Mouse (Mus musculus) heart, embryonic 16.5 days (tissue): ENCODE measurements at regions not wholly inside any gene's neighbourhood (a gene's known extent, or its start where the extent isn't known, plus 50 kb on each side); places are given as distances from the start of the nearest gene placed in this dataset.

Experiments used
- ATAC-seq: fragments of 200-750 bp; cut with Nextera tagmentation; replicated peaks from 2 replicates; pipeline ENCODE4 v1.8.0; 2017; ENCODE audit warnings: moderate number of reproducible peaks; ENCODE audit not compliant: insufficient read depth, low FRiP score; ENCODE audit errors: extremely low read depth
- H3K27ac ChIP-seq: fragments of 300-500 bp; sonication (generic); 2 replicates; pipeline ENCODE4 v1.5.1; 2014; ENCODE audit warnings: mild to moderate bottlenecking, low read length, control low read depth, moderate library complexity
- H3K27me3 ChIP-seq: fragments of 300-500 bp; sonication (generic); 2 replicates; pipeline ENCODE4 v1.6.1; 2014; ENCODE audit warnings: low read length, mixed read lengths; ENCODE audit not compliant: control insufficient read depth, insufficient read depth
- H3K36me3 ChIP-seq: fragments of 300-500 bp; sonication (generic); 2 replicates; pipeline ENCODE4 v1.6.1; 2014; ENCODE audit not compliant: control insufficient read depth, insufficient read depth
- H3K4me1 ChIP-seq: fragments of 300-500 bp; sonication (generic); 2 replicates; pipeline ENCODE4 v1.6.1; 2014; ENCODE audit warnings: low read length, mixed read lengths; ENCODE audit not compliant: control insufficient read depth, insufficient read depth
- H3K4me2 ChIP-seq: fragments of 300-500 bp; sonication (generic); 2 replicates; pipeline ENCODE4 v1.6.1; 2014; ENCODE audit warnings: low read depth, mild to moderate bottlenecking, control low read depth, low read length
- H3K4me3 ChIP-seq: fragments of 300-500 bp; sonication (generic); 2 replicates; pipeline ENCODE4 v1.5.1; 2014; ENCODE audit warnings: mild to moderate bottlenecking, control low read depth, low read length
- H3K9ac ChIP-seq: fragments of 300-500 bp; sonication (generic); 2 replicates; pipeline ENCODE4 v1.6.1; 2014; ENCODE audit warnings: low read length, control low read depth
- H3K9me3 ChIP-seq: fragments of 300-500 bp; sonication (generic); replicated peaks from 2 replicates; pipeline ENCODE4 v1.6.1; 2016; ENCODE audit warnings: low read length; ENCODE audit not compliant: control insufficient read depth
- WGBS: fragments of 180-500 bp; shearing (Covaris S2); extraction: QIAGEN DNeasy Blood & Tissue Kit; methylation state at CpG from one replicate; pipeline ENCODE4 v1.1.7; 2014; 5-methylcytosine and 5-hydroxymethylcytosine counted together

DNA sequence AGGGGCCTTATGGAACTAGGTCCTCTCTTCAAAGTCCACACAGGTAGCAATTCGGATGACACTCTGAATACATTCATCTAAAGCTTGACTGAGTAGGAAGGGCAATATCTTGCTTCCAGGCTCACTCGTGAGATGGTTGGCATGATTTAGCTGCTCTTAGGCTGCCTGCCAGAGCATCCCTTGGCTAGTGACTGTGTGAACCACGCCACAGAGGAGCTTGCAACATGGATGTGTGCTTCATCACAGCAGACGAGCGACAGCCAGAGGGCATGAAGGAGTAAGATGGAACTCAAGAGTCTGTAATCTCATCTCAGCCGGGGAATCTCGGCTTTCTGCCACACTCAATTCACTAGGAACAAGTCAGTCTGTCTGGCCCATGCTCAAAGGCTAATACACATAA is 127.3 kb downstream of the CK137956 start:
- H3K27me3 ChIP-seq: no peaks in the 10 kb centered on the region
- no peak for ATAC-seq
- WGBS: 63% methylated on average over 7 of the region's 7 CpGs

DNA sequence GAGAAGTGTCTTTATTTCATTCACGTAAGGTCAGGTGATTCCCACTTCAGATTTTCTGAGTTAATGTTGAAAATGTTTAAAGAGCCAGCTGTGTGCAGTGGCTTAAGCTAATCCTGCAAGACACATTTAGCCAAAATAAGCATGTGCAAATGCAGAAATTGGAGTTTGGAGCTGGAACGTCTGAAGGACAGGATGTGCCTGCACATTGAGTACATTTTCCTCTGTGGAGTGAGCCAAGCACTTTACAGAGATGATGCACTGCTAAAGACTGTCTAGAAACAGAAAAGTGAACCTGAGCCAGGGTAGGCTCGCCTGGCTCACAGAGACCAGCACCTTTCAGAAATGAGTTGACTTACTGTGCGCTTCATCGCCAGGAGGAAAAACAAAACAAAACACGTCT is 137.1 kb downstream of the CK137956 start:
- H3K27ac ChIP-seq: no peak overlapping the region
- no peak overlapping the region for H3K4me3 ChIP-seq
- H3K27me3 ChIP-seq: no peaks in the 10 kb centered on the region
- no peak overlapping the region for H3K9ac ChIP-seq
- no peak for ATAC-seq
- H3K9me3 ChIP-seq: no peaks in the 10 kb centered on the region
- no peaks in the 10 kb centered on the region for H3K36me3 ChIP-seq
- H3K4me2 ChIP-seq: no peak overlapping the region
- H3K4me1 ChIP-seq: no peaks in the 10 kb centered on the region
- 74% methylated on average over 6 of the region's 6 CpGs for WGBS

More for the DNA sequence above, 127.3 kb downstream of the CK137956 start:
- Histone ChIP-seq H3K4me3 (no peak overlapping the region), H3K9ac (no peak overlapping the region), H3K27ac (no peak overlapping the region), H3K9me3 (peaks cover 5% of the 10 kb centered on the region; the same call in 1 of the 2 replicates), H3K36me3 (no peaks in the 10 kb centered on the region), H3K4me2 (no peak overlapping the region), H3K4me1 (no peaks in the 10 kb centered on the region)

DNA sequence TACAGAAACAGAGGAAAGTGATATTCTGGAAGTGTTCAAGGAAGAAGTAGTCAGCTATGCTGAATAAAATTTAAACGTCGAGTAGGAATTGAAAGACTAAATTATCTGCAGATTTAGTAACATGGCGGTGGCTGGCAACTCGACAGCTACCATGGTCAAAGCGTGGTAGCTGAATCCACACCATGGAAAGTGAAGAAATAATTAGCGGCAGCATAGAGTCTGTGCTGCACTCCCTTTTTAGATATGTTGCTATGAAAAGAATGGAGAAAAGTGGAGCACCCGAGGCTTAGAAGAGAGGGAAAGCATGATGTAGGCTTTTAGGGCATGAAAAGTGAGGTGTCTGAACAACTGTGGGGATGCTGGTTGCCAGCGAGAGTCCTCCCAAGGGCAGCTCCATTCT is 143.8 kb downstream of the CK137956 start:
- H3K4me3 ChIP-seq: no peak overlapping the region
- H3K36me3 ChIP-seq: no peaks in the 10 kb centered on the region
- no peak overlapping the region for H3K27ac ChIP-seq
- ATAC-seq: no peak
- 81% methylated on average over 8 of the region's 8 CpGs for WGBS
- H3K4me1 ChIP-seq: no peaks in the 10 kb centered on the region
- no peaks in the 10 kb centered on the region for H3K27me3 ChIP-seq
- H3K9me3 ChIP-seq: no peaks in the 10 kb centered on the region
- H3K9ac ChIP-seq: no peak overlapping the region
- no peak overlapping the region for H3K4me2 ChIP-seq

DNA sequence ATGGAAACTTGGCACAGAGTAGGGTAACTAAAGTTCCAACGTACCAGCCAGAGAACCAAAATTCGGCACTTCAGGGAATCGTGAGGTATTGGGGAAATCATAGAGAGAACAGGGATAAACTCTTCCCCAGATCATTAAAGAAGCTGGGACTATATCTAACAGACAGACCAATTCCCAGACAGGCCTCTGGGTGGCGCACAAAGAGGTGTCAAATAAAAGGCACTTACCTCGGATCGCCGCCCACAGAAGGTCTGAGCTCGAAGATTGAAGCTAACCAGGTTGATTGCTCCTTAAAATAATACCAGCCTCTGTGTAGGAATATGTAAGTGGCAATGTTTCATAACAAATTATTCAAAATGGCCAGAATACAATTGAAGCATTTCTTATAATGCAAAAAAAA is 151.2 kb downstream of the CK137956 start:
- Histone ChIP-seq H3K4me3 (no peak overlapping the region), H3K27ac (no peak overlapping the region), H3K4me2 (no peak overlapping the region), H3K4me1 (no peaks in the 10 kb centered on the region), H3K36me3 (no peaks in the 10 kb centered on the region), H3K27me3 (no peaks in the 10 kb centered on the region), H3K9ac (no peak overlapping the region), H3K9me3 (peaks cover 4% of the 10 kb centered on the region; the same call in 1 of the 2 replicates)
- no peak for ATAC-seq
- 77% methylated on average over 8 of the region's 8 CpGs for WGBS

DNA sequence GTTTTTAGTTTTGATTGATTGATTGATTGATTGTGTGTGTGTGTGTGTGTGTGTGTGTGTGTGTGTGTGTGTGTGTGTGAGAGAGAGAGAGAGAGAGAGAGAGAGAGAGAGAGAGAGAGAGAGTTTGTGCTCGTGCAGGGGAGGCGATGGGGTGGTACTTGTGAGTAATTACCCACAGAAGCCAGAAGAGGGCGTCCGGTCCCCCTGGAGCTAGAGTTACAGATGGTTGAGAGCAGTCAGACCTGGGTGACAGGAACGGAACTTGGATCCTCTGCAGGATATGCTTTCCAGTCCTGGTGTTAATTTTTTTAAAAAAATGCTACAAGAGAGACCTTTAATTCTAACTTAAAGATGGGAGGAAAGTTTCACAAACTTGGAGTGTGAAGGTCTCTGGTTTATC is 151.7 kb downstream of the CK137956 start:
- WGBS: 62% methylated on average over 5 of the region's 5 CpGs
- H3K4me1 ChIP-seq: no peaks in the 10 kb centered on the region
- ATAC-seq: no peak

DNA sequence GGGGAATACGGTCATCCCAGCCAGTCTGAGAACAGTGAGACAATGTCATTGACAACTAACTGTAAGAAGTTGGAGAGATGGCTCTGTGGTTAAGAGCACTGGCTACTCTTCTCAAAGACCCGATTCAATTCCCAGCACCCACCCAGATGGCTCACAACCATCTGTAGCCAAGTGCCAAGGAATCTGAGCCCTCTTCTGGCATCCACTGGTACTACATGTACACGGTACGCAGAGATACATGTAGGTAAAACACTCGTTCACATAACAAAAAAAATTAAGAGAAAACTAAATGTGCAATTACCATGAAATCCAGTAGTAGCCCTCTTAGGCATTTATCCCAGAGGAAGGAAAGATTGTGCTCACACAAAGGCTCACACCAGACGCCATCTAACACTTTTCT is 156.1 kb downstream of the CK137956 start:
- Histone ChIP-seq H3K27me3 (no peaks in the 10 kb centered on the region), H3K27ac (no peak overlapping the region), H3K36me3 (no peaks in the 10 kb centered on the region), H3K4me2 (no peak overlapping the region), H3K4me1 (no peaks in the 10 kb centered on the region), H3K9me3 (peaks cover 12% of the 10 kb centered on the region), H3K4me3 (no peak overlapping the region), H3K9ac (no peak overlapping the region)
- 84% methylated on average over 6 of the region's 6 CpGs for WGBS
- no peak for ATAC-seq

More for the DNA sequence above, 151.7 kb downstream of the CK137956 start:
- Histone ChIP-seq H3K27ac (no peak overlapping the region), H3K4me3 (no peak overlapping the region), H3K9ac (no peak overlapping the region), H3K36me3 (no peaks in the 10 kb centered on the region), H3K4me2 (no peak overlapping the region), H3K9me3 (peaks cover 7% of the 10 kb centered on the region; the same call in 1 of the 2 replicates), H3K27me3 (no peaks in the 10 kb centered on the region)

DNA sequence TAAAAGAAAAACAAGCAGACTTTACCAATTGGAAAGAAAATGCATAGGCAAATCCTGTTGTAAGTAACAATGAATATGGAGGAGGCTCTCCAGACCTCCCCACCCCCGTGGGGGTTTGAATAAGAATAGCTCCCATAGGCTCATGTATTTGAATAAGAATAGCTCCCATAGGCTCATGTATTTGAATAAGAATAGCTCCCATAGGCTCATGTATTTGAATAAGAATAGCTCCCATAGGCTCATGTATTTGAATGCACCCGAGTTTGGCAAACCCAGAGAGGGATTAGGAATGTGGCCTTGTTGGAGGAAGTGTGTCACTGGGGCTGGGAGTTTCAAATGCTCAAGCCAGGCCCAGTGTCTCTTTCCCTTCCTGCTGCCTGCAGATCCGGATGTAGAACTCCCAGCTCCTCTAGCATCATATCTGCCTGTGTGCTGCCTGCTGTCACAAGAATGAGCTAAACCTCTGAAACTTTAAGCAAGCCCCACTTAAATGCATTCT is 158.7 kb downstream of the CK137956 start:
- no peak for ATAC-seq
- Histone ChIP-seq H3K27me3 (no peaks in the 10 kb centered on the region), H3K4me3 (no peak overlapping the region), H3K4me2 (no peak overlapping the region), H3K36me3 (no peaks in the 10 kb centered on the region), H3K27ac (no peak overlapping the region), H3K9me3 (peaks cover 12% of the 10 kb centered on the region), H3K4me1 (no peaks in the 10 kb centered on the region), H3K9ac (no peak overlapping the region)
- WGBS: 74% methylated on average over 3 of the region's 3 CpGs

DNA sequence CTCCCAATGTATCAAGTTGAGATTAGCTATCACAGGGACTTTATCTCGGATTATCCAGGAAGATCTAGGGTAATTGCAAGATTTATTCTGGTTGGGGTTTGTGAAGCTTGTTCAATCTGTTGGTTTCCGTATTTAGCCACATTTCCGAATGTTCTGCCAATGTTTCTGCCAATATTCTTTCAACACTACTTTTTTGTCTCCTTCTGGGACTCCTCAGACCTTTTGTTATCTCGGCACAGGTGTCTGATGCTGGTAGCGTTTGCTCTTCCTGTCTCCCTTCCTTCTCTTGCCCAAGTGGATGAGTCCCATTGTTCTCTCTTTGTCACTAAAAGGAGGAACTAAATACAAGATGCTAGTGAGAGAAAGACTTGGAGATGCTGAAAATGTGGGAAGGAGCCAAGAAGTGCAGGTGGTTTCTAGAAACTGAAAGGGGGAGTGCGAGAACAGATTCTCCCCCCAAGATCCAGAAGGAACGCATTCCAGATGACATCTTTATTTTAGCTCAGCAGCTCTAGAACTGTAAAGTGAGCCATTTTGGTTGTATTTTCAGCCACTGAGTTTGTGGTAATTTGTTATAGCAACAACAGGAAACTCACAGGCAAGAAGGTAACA is 159.7 kb downstream of the CK137956 start:
- no peak overlapping the region for H3K27ac ChIP-seq
- ATAC-seq: no peak
- no peak overlapping the region for H3K4me2 ChIP-seq
- H3K36me3 ChIP-seq: no peaks in the 10 kb centered on the region
- 70% methylated on average over 7 of the region's 7 CpGs for WGBS
- H3K4me1 ChIP-seq: no peaks in the 10 kb centered on the region
- H3K9ac ChIP-seq: no peak overlapping the region
- no peaks in the 10 kb centered on the region for H3K27me3 ChIP-seq
- H3K9me3 ChIP-seq: peaks cover 12% of the 10 kb centered on the region
- no peak overlapping the region for H3K4me3 ChIP-seq

DNA sequence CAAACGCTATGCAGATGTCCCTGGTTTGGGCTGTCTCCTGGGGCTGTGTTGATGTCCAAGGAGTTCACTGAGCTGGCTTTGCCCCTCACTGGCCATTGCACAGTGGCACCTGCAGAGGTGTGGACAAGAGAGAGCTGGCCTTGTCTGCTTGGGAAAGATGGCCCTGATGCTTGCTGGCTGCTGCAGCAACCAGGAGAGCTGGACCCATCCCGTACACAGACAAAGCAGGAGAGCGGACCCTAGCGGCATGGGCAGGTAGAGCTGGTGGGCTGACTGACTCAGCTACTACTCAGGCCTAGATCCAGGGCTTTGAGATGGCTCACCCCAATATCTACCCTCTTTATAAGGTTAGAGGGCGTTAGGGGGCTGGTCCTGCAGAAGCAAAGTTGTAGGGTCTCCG is 161.7 kb downstream of the CK137956 start:
- Histone ChIP-seq H3K4me1 (no peaks in the 10 kb centered on the region), H3K4me2 (no peak overlapping the region), H3K9me3 (peaks cover 5% of the 10 kb centered on the region; the same call in 1 of the 2 replicates), H3K4me3 (no peak overlapping the region), H3K36me3 (no peaks in the 10 kb centered on the region), H3K27ac (no peak overlapping the region), H3K27me3 (no peaks in the 10 kb centered on the region), H3K9ac (no peak overlapping the region)
- ATAC-seq: no peak
- 57% methylated on average over 6 of the region's 6 CpGs for WGBS
